Mouse (Mus musculus): ENCODE measurements around the gene Olfr1109. TPM values are rescaled to one million over a fixed set of nuclear protein-coding genes. Genes with fewer than 3 reads are reported as not detected.

The Olfr1109 gene
- polyA plus RNA-seq (2017; shearing (Covaris generic)): not detected

GRCm38 (mm10) chr2:87095908-87096307 is at the start of gene Olfr1109:
Olfr1109 (minus strand) TSS chr2:87096008.

GRCm38 (mm10) chr2:87140200-87140599 is 44.4 kb upstream of the Olfr1109 start, which contains the start of gene Olfr1110:
Olfr1110 (minus strand) TSS chr2:87140300.

GRCm38 (mm10) chr2:87114467-87114866 is 18.7 kb upstream of the Olfr1109 start, which contains the start of gene Olfr259:
Olfr259 (minus strand) TSS chr2:87114567.

DNA sequence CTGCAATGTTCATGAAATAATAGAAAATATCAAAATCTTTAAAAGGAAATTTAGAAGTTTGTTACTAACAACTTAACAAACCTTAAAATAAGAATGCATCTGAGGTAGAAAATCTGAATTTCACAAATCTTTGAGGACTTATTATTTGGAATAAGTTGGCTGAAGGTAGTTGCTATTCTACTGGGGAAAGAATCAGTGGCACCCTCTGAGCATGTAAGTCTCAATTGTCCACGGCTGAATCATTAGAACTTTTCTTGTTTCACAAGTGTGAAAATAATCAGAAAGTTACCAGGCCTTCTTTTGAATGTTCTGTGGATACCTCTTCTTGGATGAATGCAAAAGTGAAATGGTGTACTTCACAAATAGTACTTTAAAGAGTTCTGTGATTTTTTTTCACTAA is 20.1 kb downstream of the Olfr1109 start, which contains the start of gene Olfr1107:
Gene Olfr1107 (minus strand): TSS at position 101 of the 400 bp plus-strand sequence.

DNA sequence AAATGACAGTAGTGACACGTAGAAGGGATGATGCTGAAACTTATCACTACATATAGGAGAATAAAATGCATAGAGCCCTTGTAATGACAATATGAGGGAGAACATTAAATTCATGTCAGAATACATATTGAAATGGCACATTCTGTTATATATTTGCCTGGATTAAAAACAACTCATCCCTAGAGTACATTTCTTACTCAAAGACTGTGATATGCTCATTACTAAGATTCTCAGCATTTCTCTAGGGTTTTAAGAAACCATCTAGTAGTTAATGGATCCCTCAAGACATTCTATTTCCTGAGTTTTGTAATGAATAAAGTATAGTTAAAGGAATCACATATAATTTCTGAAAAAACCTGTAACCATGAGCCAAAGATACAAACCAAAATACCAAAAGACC is 43.6 kb downstream of the Olfr1109 start, which contains the start of gene Olfr1106:
Gene Olfr1106 (minus strand): TSS at position 101 of the 400 bp plus-strand sequence.

Other genes starting within 250 kb of the Olfr1109 start
- gene Olfr1095, start 244.3 kb downstream of the Olfr1109 start, polyA plus RNA-seq (2017; shearing (Covaris generic)): not detected
- not detected for gene Gm13723, start 221.2 kb downstream of the Olfr1109 start, polyA plus RNA-seq (2017; shearing (Covaris generic))
- gene Olfr1097, start 203.8 kb downstream of the Olfr1109 start, polyA plus RNA-seq (2017; shearing (Covaris generic)): not detected
- not detected for gene Olfr1098, start 171.5 kb downstream of the Olfr1109 start, polyA plus RNA-seq (2017; shearing (Covaris generic))
- not detected for gene Olfr1099, start 135.3 kb downstream of the Olfr1109 start, polyA plus RNA-seq (2017; shearing (Covaris generic))
- gene Olfr1100, start 116.1 kb downstream of the Olfr1109 start, polyA plus RNA-seq (2017; shearing (Covaris generic)): not detected
- gene Olfr1101, start 104.8 kb downstream of the Olfr1109 start, polyA plus RNA-seq (2017; shearing (Covaris generic)): not detected
- gene Olfr1102, start 97.6 kb downstream of the Olfr1109 start, polyA plus RNA-seq (2017; shearing (Covaris generic)): not detected
- gene Olfr1104, start 68.9 kb downstream of the Olfr1109 start, polyA plus RNA-seq (2017; shearing (Covaris generic)): not detected
- gene Olfr1105, start 59.5 kb downstream of the Olfr1109 start, polyA plus RNA-seq (2017; shearing (Covaris generic)): not detected
- gene Olfr1106, start 43.7 kb downstream of the Olfr1109 start, polyA plus RNA-seq (2017; shearing (Covaris generic)): not detected
- gene Olfr1107, start 20.2 kb downstream of the Olfr1109 start, polyA plus RNA-seq (2017; shearing (Covaris generic)): not detected
- gene Olfr259, start 18.6 kb upstream of the Olfr1109 start, polyA plus RNA-seq (2017; shearing (Covaris generic)): not detected
- not detected for gene Olfr1110, start 44.3 kb upstream of the Olfr1109 start, polyA plus RNA-seq (2017; shearing (Covaris generic))
- gene Olfr1111, start 56.6 kb upstream of the Olfr1109 start, polyA plus RNA-seq (2017; shearing (Covaris generic)): not detected
- gene Olfr1112, start 91.8 kb upstream of the Olfr1109 start, polyA plus RNA-seq (2017; shearing (Covaris generic)): not detected
- gene Olfr1113, start 113.0 kb upstream of the Olfr1109 start, polyA plus RNA-seq (2017; shearing (Covaris generic)): not detected
- not detected for gene Olfr1115, start 152.0 kb upstream of the Olfr1109 start, polyA plus RNA-seq (2017; shearing (Covaris generic))
- not detected for gene Olfr1116, start 171.5 kb upstream of the Olfr1109 start, polyA plus RNA-seq (2017; shearing (Covaris generic))
- gene Olfr1118, start 211.6 kb upstream of the Olfr1109 start, polyA plus RNA-seq (2017; shearing (Covaris generic)): not detected

All from activated CD4-positive, CD25-positive, alpha-beta regulatory T cell, adult 9 weeks (primary cell).